Mouse (Mus musculus) right cerebral cortex, postnatal 14 days (tissue): ENCODE results near the gene Eif4a2.

ENCODE experiments used
- DNase-seq: peaks from one replicate; pipeline ENCODE4 v3.0.0; 2022

The Eif4a2 gene

GRCm38 (mm10) chr16:23145211-23145610 lies 38.0 kb downstream of the Eif4a2 start:
- no peak for DNase-seq

GRCm38 (mm10) chr16:23146280-23146679 lies 39.0 kb downstream of the Eif4a2 start, which contains the start of gene Adipoq:
Gene Adipoq, plus strand, starts transcription at chr16:23146536.
- no peak for DNase-seq

GRCm38 (mm10) chr16:23148936-23149335 lies 41.7 kb downstream of the Eif4a2 start:
- no peak for DNase-seq

GRCm38 (mm10) chr16:23149396-23149795 lies 42.2 kb downstream of the Eif4a2 start:
- DNase-seq: no peak

GRCm38 (mm10) chr16:23151423-23151822 lies 44.2 kb downstream of the Eif4a2 start:
- DNase-seq: no peak

- DNase-seq: no peak
Measured at GRCm38 (mm10) chr16:23154261-23154660, 47.0 kb downstream of the Eif4a2 start.

GRCm38 (mm10) chr16:23157013-23157412 lies 49.8 kb downstream of the Eif4a2 start:
- DNase-seq: no peak

- DNase-seq: no peak
Measured at GRCm38 (mm10) chr16:23158292-23158691, 51.0 kb downstream of the Eif4a2 start.

- no peak for DNase-seq
Measured at GRCm38 (mm10) chr16:23158957-23159356, 51.7 kb downstream of the Eif4a2 start.

GRCm38 (mm10) chr16:23159749-23160148 lies 52.5 kb downstream of the Eif4a2 start:
- no peak for DNase-seq

- no peak for DNase-seq
Measured at GRCm38 (mm10) chr16:23162116-23162515, 54.9 kb downstream of the Eif4a2 start.
